ENCODE assay signal across 8 mouse cellular contexts in the genomic region with DNA sequence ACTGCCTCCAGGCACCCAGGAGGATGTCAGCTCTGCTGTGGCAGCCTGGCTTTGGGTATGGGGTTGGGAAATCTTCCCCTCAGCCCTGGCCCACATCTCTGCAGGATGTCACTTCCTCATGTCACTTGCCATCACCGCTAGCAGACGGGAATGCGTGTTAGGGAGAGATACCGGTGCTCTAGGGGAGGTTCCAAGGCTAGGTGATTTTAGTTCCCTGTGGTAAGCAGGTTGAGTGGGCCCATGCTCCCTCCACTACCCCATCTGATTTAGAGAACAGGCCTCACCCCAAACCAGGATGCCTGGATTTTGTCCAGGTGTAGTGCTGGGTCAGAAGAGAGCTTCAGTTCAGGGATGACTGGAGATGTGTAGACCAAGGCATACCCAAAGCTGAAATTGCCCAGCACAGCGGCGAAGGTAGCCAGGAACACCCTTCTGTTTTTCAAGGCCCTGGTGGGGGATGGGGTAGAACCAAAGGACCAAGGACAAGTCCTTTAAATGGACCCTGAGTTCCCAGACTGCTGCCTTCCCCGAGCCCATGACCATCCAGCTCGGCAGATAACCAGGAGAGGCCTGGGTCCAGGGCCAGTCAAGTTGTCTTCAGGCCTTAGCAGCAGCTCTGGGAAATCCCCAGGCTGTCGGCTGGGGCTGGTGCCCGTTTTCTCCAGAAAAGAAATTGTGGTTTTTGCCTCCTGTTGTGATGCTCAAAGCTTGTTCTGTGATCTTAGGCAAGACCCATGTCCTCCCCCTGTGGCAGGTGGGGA. TPM values are rescaled to one million over a fixed set of nuclear protein-coding genes. Genes with fewer than 3 reads are reported as not detected.
DNase-seq lines count a peak whose midpoint lies in the region; ATAC-seq lines count a peak whose summit lies in the region.

No protein-coding gene starts in this region.

- DNase-seq in CD4-positive helper T cell, adult 2 months (ENCODE audit: low read depth, low spot score), result peak; percentile 47
- peak; percentile 46 to 50 for DNase-seq in cerebellum, adult 18-20 months
- DNase-seq in spleen, postnatal 4 days (ENCODE audit: low spot score in 2 of 2), result no peak
- no peak for DNase-seq in urinary bladder, postnatal 10 days (ENCODE audit: low spot score)
- DNase-seq in spleen, adult 12 weeks (ENCODE audit: low spot score), result no peak
- DNase-seq in kidney, postnatal 36 days, result no peak

- ATAC-seq in granulocyte monocyte progenitor cell, adult 5-6 weeks (replicated peaks; ENCODE audit: poor library complexity, severe bottlenecking), result peak; percentile 51
- ATAC-seq in megakaryocyte progenitor cell, adult 5-6 weeks (replicated peaks; ENCODE audit: poor library complexity), result peak; percentile 51

RNA-seq across cellular contexts. Expression of a gene that starts 0.8 kb away (rescaled TPM):
- total RNA-seq in granulocyte monocyte progenitor cell, adult 5-6 weeks (2014; fragmentation: Nextera tagmentation), result 4.6 and 7.5 TPM in 2 replicates
- total RNA-seq in granulocyte monocyte progenitor cell, adult 5-6 weeks (2017), result 2.6 and 4.0 TPM in 2 replicates
- 2.7 and 2.9 TPM in 2 replicates for total RNA-seq in megakaryocyte progenitor cell, adult 5-6 weeks (2015)
- 4.6 and 6.7 TPM in 2 replicates for total RNA-seq in megakaryocyte progenitor cell, adult 5-6 weeks (2017)

RNA-seq across cellular contexts. Expression of a gene that starts 17.3 kb away (rescaled TPM):
- 15.5 and 18.8 TPM in 2 replicates for total RNA-seq in granulocyte monocyte progenitor cell, adult 5-6 weeks (2014; fragmentation: Nextera tagmentation)
- total RNA-seq in granulocyte monocyte progenitor cell, adult 5-6 weeks (2017), result 1.6 and 3.5 TPM in 2 replicates
- total RNA-seq in megakaryocyte progenitor cell, adult 5-6 weeks (2015), result 15.9 and 18.2 TPM in 2 replicates
- total RNA-seq in megakaryocyte progenitor cell, adult 5-6 weeks (2017), result 5.1 and 11.5 TPM in 2 replicates

RNA-seq across cellular contexts. Expression of a gene that starts 44.9 kb away (rescaled TPM):
- not detected in 2 replicates for total RNA-seq in granulocyte monocyte progenitor cell, adult 5-6 weeks (2014; fragmentation: Nextera tagmentation)
- not detected in 2 replicates for total RNA-seq in granulocyte monocyte progenitor cell, adult 5-6 weeks (2017)
- not detected in 2 replicates for total RNA-seq in megakaryocyte progenitor cell, adult 5-6 weeks (2015)
- total RNA-seq in megakaryocyte progenitor cell, adult 5-6 weeks (2017), result not detected in 2 replicates

RNA-seq across cellular contexts. Expression of a gene that starts 52.1 kb away (rescaled TPM):
- not detected in 2 replicates for total RNA-seq in granulocyte monocyte progenitor cell, adult 5-6 weeks (2014; fragmentation: Nextera tagmentation)
- not detected in 2 replicates for total RNA-seq in granulocyte monocyte progenitor cell, adult 5-6 weeks (2017)
- not detected in 2 replicates for total RNA-seq in megakaryocyte progenitor cell, adult 5-6 weeks (2015)
- total RNA-seq in megakaryocyte progenitor cell, adult 5-6 weeks (2017), result not detected in 2 replicates

RNA-seq across cellular contexts. Expression of a gene that starts 53.8 kb away (rescaled TPM):
- not detected in 2 replicates for total RNA-seq in granulocyte monocyte progenitor cell, adult 5-6 weeks (2014; fragmentation: Nextera tagmentation)
- 0.04 TPM in 1 of 2 replicates, not detected in the other for total RNA-seq in granulocyte monocyte progenitor cell, adult 5-6 weeks (2017)
- total RNA-seq in megakaryocyte progenitor cell, adult 5-6 weeks (2015), result 0.15 and 1.3 TPM in 2 replicates
- total RNA-seq in megakaryocyte progenitor cell, adult 5-6 weeks (2017), result not detected in 2 replicates

Comparison
In these comparisons a context has a peak if more than half of its experiments do, and no peak if none do; other contexts are left out.
1. DNase-seq: peak in CD4-positive helper T cell, adult 2 months (single experiment) and cerebellum, adult 18-20 months (2 of 2); none in spleen, postnatal 4 days (0 of 2), urinary bladder, postnatal 10 days (single experiment), spleen, adult 12 weeks (single experiment) and kidney, postnatal 36 days (0 of 2).